Mouse (Mus musculus): ENCODE measurements at regions not wholly inside any gene's neighbourhood (a gene's known extent, or its start where the extent isn't known, plus 50 kb on each side); places are given as distances from the start of the nearest gene placed in this dataset.

- Histone ChIP-seq H3K4me3 (replicated peaks; ENCODE audit: low read length) (no peak overlapping the region), H3K9me3 (ENCODE audit: low read length) (no peaks in the 10 kb centered on the region)
These were observed 60.2 kb upstream of the Mtpn start for GRCm38 (mm10) chr6:35599841-35600240.

GRCm38 (mm10) chr6:35598406-35599185, 58.9 kb upstream of the Mtpn start:
- TF ChIP-seq POU5F1 (IDR thresholded peaks at IDR 0.05; ENCODE audit: borderline replicate concordance, low read length) (no peak), CTCF (conservative IDR thresholded peaks at IDR 0.05; ENCODE audit: low read length) (no peak), NANOG (IDR thresholded peaks at IDR 0.05; ENCODE audit: borderline replicate concordance, low read length) (no peak)
- no peaks in the 10 kb centered on the region for H3K9me3 ChIP-seq (ENCODE audit: low read length)
- no peaks in the 10 kb centered on the region for H3K27me3 ChIP-seq (ENCODE audit: insufficient read depth, low read length)
- H3K36me3 ChIP-seq (ENCODE audit: insufficient read depth, low read length) = no peaks in the 10 kb centered on the region
- H3K4me3 ChIP-seq (replicated peaks; ENCODE audit: low read length) = no peak overlapping the region
- no peaks in the 10 kb centered on the region for H3K4me1 ChIP-seq (replicated peaks; ENCODE audit: low read depth, low read length)

More at GRCm38 (mm10) chr6:35599841-35600240, 60.2 kb upstream of the Mtpn start:
- no peaks in the 10 kb centered on the region for H3K4me1 ChIP-seq (replicated peaks; ENCODE audit: low read depth, low read length)
- no peak for TF ChIP-seq NANOG (IDR thresholded peaks at IDR 0.05; ENCODE audit: borderline replicate concordance, low read length)
- no peak for TF ChIP-seq CTCF (conservative IDR thresholded peaks at IDR 0.05; ENCODE audit: low read length)
- TF ChIP-seq POU5F1 (IDR thresholded peaks at IDR 0.05; ENCODE audit: borderline replicate concordance, low read length) = no peak
- no peaks in the 10 kb centered on the region for H3K36me3 ChIP-seq (ENCODE audit: insufficient read depth, low read length)
- no peaks in the 10 kb centered on the region for H3K27me3 ChIP-seq (ENCODE audit: insufficient read depth, low read length)

- Histone ChIP-seq H3K9me3 (ENCODE audit: low read length) (peaks cover 8% of the 10 kb centered on the region), H3K36me3 (ENCODE audit: insufficient read depth, low read length) (no peaks in the 10 kb centered on the region), H3K4me3 (replicated peaks; ENCODE audit: low read length) (no peak overlapping the region), H3K27me3 (ENCODE audit: insufficient read depth, low read length) (no peaks in the 10 kb centered on the region), H3K4me1 (replicated peaks; ENCODE audit: low read depth, low read length) (no peaks in the 10 kb centered on the region)
- TF ChIP-seq POU5F1 (IDR thresholded peaks at IDR 0.05; ENCODE audit: borderline replicate concordance, low read length) (no peak), NANOG (IDR thresholded peaks at IDR 0.05; ENCODE audit: borderline replicate concordance, low read length) (no peak), CTCF (conservative IDR thresholded peaks at IDR 0.05; ENCODE audit: low read length) (no peak)
These were observed 55.3 kb upstream of the Mtpn start for GRCm38 (mm10) chr6:35595012-35595411.

GRCm38 (mm10) chr6:35592234-35592633, 52.5 kb upstream of the Mtpn start:
- no peaks in the 10 kb centered on the region for H3K27me3 ChIP-seq (ENCODE audit: insufficient read depth, low read length)
- peaks cover 20% of the 10 kb centered on the region for H3K9me3 ChIP-seq (ENCODE audit: low read length)
- TF ChIP-seq POU5F1 (IDR thresholded peaks at IDR 0.05; ENCODE audit: borderline replicate concordance, low read length) (no peak), CTCF (conservative IDR thresholded peaks at IDR 0.05; ENCODE audit: low read length) (no peak), NANOG (IDR thresholded peaks at IDR 0.05; ENCODE audit: borderline replicate concordance, low read length) (no peak)
- H3K4me3 ChIP-seq (replicated peaks; ENCODE audit: low read length) = no peak overlapping the region
- no peaks in the 10 kb centered on the region for H3K4me1 ChIP-seq (replicated peaks; ENCODE audit: low read depth, low read length)
- H3K36me3 ChIP-seq (ENCODE audit: insufficient read depth, low read length) = no peaks in the 10 kb centered on the region

Measured in E14TG2a.4 (cell line).